Mouse (Mus musculus) testis, adult 2 months (tissue): ENCODE data around the gene Ints7.

Experiments used
- CTCF ChIP-seq: fragments of 200-500 bp; IDR thresholded peaks from 2 replicates; pipeline ENCODE4 v1.5.1; 2012; ENCODE audit warnings: low read depth, mild to moderate bottlenecking, inconsistent platforms, low read length, moderate library complexity; ENCODE audit not compliant: control insufficient read depth, insufficient read depth, insufficient replicate concordance
- POLR2A ChIP-seq: fragments of 200-500 bp; IDR thresholded peaks from 2 replicates; pipeline ENCODE4 v1.6.1; 2012; ENCODE audit warnings: low read depth, mild to moderate bottlenecking, inconsistent platforms, low read length, moderate library complexity; ENCODE audit not compliant: control insufficient read depth

GRCm38 (mm10) chr1:191640848-191641247 lies 65.4 kb downstream of the Ints7 start:
- no peak for TF ChIP-seq CTCF
- no peak for TF ChIP-seq POLR2A
